Mouse (Mus musculus) cerebellum, adult (tissue): ENCODE results near the gene Trem2.
"Not testable (repeated sequence)": the region's sequence is repeated elsewhere in the genome, so short reads cannot be mapped to it uniquely, and the experiment has no call there.

ENCODE experiments used
- ATAC-seq: cut with Nextera tagmentation; 2 replicates; pipeline ENCODE4 v1.9.2; 2017; ENCODE audit warnings: mild to moderate bottlenecking, moderate library complexity, mixed read lengths; ENCODE audit not compliant: insufficient number of reproducible peaks, low FRiP score, low TSS enrichment

Trem2 gene

DNA sequence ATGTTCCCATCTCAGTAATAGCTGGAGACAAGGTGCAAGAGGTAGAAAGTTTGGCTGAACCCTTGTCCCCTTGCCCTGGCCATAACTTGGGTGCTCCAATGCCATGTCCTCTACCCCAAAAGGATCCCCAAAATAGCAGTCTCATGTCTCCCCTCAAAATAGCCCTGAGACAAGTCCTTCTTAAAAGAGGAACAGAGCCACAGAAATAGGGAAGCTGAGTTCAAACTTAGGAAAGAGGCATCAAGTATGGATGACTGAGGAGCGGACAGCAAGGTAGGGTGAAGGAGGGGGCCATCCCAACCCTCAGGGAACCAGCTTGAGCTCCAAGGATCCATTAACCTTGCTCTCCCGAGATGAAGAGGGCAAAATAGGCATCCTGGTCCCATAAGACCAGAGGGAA is 1.1 kb downstream of the Trem2 start:
- ATAC-seq: no peak

DNA sequence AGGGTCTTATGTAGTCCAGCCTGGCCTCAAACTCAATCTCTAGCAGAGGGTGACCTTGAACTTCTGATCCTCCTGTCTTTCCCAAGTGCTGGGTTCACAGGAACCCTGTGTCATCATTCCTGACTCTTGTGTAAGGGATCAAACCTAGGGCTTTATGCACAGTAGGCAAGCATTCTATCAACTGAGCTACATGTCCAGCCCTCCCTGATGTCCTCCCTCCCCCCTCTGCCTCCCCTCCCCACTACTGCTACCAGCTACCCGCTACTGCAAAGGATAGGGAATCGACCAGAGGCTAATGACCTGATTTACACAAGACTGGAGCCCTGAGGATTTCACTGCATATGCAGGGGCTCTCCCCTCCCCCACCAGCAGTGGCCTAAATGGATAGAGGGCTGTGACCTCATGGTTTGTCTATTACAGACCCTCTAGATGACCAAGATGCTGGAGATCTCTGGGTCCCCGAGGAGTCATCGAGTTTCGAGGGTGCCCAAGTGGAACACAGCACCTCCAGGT is 4.5 kb downstream of the Trem2 start:
- no peak for ATAC-seq

DNA sequence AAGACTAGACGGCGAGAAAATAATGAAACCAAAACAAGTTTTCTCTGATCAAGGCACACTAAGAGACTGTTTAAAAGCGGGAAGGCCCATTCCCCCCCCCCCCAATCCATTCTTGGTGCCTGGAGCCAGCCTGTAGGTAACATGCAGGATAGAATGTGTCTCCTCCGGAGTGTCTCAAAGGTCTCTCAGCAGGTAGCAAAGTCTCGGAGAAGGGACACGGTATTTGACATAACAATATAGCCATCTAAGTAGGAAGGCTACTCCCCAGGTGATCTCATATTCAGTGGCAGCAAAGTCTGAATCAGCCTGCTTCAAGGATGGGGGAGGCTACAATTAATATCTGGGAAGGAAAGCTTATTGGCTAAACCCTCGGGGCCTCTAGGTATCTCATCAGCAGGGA is 6.8 kb downstream of the Trem2 start:
- ATAC-seq: not testable (repeated sequence)

DNA sequence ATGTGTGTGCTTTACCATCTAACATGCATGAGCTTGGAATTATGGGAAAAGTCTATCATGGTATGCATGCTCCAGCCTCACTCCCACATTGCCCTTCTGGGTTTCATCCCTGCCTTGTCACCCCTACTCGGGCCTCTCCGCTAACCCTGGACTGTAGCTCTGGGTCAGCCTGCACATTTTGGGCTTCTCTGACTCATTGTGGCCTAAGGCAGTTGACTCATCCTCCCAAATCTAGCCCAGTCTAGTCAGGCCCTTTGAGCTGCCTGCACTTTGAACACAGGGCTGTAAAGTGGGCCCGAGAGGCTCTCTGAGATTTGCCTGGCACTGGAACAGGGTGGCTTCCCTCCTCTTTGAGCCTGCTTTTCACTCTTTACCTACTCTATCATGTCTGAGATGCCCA is 9.6 kb downstream of the Trem2 start:
- ATAC-seq: no peak

DNA sequence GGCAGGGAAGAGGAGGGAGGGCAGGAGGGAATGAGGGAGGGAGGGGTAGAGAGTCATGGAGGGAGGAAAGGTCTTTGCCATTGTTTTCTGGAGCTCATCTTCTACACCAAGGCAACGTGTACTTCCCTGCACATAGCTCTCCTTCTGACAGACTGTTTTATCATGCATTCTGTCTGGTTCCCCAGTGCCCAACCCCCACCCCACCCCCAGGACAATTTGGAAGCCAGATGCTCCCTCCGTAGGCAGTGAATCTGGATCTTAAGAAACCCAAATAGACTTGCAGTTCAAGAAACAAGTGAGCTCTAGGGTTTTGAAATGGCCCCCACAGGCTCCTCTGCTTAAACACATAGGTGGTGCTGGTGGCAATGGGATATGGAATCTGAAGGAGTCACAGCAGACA is 11.7 kb downstream of the Trem2 start:
- no peak for ATAC-seq

DNA sequence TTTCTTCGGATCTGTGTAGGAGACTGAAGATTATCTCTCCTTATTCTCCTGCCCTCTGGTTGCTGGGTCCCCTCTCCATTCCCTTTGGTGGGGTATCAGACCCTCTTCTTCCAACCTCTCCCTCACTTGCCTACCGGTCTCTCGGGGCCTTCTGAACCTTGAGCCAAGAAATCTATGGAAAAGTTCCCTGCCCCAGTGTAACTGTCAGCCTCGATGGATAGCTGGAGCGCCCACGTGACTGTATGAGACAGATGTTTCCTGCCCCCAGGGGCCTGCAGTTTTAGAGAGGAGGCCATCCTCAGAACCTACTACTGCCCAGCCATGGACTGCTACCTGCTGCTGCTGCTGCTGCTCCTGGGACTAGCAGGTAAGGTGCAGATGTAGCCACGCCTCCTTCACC is 13.4 kb downstream of the Trem2 start, which contains the start of gene Treml1:
Gene Treml1, plus strand, starts transcription at position 301 of the 400 bp plus-strand sequence.
- ATAC-seq: no peak

DNA sequence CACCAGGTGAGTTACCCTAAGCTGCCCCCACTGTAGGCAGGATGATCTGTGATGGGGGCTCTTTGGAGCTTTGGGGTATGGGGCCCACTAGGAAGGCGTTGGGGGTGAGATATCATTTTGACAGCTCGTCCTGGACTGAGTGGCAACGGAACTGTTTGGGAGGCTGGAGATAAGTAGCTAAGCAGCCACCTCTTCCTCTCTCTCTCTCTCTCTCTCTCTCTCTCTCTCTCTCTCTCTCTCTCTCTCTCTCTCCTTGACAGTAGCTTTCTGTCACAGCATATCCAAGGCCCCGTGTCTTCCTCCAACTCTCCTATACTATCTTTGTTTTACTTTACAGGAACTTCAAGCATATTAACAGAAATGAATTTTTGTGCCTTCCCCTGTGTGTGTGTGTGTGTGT is 14.3 kb downstream of the Trem2 start:
- no peak for ATAC-seq

DNA sequence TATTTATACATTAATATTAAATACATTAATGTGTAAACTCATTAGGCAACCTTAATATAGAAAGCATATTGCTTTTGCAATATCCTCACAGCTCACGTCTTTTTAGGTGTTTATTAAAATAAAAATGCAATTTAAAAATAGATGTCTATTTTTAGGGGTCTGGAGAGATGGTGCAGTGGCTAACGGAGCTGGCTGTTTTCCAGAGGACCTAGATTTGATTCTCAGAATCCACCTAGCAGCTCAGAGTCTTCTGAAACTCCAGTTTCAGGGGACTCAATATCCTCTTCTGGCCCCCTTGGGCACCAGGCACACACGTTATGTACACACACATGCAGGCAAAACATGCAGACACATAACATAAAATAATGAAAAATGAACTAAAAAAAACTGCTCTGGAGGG is 16.1 kb downstream of the Trem2 start:
- ATAC-seq: no peak

DNA sequence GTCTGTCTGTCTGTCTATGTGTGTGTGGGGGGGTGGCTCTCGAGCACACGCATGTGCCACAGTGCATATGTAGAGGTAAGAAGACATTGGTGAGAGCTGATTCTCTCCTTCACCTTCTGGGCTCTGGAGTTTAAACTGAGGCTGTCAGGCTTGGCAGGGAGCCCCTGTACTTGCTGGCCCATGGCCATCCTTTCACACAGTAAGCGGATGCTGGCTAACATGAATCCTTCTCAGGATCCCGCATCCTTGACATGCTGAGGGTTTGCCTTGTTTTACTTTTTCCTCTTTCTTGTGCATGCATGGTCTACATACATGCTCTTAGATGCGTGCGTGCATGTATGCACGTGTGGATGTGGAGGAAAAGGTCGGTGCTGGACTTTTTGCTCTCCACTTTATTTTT is 16.8 kb downstream of the Trem2 start:
- no peak for ATAC-seq

DNA sequence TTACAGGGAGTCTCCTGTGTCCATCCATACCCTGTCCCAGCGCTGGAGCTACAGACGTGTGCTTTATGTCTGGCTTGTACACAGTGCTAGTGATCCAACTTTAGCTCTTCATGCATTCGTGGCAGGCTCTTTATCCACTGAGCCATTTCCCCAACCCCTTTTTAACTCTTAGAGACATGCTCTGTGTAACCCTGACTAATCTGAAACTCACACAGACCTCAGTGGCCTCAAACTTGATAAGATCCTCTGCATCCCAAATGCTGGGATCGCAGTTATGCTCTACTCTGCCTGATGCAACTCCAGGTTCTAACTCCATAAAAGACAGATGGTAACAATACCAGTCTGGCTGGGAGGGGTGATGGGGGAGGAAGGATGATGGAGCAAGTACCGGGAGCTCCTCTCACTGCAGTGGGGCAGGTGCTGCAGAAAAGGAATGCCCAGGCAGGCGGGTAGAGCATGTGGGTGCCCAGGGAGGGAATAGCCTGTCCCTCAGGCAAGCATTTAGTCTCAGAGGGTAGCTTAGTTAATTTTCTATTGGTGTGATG is 17.3 kb downstream of the Trem2 start:
- ATAC-seq: no peak

DNA sequence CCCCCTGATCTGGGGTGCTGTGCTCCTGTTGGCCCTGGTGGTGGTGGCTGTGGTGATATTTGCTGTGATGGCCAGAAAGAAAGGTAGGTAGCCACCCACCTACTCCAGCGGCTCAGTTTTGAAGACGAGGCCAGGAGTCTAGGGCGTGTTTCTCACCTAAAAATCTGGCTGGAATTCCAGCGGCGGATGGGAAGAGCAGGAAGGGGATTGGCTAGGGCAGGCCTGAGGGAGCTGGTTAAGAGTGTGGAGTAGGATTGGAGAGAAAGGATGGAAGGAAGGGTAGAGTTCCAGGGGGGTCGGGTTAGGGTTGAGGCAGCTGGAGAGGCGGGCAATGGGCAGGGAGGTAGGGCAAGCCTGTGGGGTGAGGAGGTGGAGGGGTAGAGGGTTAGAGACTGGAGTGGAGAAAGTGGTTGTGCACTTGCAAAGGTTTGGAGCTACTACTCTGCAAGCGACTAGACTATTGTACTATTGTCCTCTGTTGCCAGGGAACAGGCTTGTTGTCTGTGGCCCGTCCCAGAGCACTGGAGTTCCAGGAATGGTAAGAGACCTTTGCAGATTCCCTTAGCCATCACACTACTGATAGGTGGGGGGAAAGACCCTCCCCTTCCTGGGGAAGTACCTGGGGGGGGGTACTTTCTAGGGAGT is 19.4 kb downstream of the Trem2 start:
- no peak for ATAC-seq

DNA sequence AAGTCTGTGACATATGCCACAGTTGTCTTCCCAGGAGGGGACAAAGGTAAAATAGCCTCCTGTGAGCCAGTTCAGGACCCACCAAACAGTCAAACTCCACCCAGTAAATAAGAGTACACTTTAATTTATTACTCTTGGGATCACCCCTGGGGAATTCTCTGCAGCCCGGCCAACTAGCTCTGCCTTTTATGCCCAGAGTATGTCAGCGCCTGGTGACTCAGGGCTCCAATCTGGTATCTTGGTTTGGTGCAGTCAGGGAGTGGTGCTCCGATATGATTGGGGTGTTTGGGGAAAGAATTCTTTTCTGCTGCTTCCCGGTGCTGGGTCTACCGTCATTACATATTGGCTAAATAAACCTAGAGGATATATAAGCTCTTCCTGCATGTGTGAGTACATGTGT is 20.6 kb downstream of the Trem2 start:
- no peak for ATAC-seq

DNA sequence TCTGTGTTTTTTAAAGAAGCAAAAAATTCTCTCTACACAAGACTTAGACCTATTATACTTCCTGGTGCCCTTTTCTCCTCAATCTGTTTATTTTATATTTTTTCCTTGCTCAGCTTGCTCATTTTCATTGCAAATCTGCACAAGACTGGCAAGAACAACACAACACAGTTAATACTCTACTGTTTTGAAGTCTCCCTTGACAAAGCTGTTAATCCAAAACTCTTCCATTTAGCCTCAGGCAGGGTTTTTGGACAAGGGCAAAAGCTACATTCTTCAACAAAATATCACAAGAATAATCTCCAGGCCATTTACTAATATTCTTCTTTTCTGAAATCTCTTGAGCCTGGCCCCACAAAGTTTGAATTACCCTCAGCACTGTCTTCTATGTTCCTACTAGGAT is 25.4 kb downstream of the Trem2 start:
- no peak for ATAC-seq

DNA sequence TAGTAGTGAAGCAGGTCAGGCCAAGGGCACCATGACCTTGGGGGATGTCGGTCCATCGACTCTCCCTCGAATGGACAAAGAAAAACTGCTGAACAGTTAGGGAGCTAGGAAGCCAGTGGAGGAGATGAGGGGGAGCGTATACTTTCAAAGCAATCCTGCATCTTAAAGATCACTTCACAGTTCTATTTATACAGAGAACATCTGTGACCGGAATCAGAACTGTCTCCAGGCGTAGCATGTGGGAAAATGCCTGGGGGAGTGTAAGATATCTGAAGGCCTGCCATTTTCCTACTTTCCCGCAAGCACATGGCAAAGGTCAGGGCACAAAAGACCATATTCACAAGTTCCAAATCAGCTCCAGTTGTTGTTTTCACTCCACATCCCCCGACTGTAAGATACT is 26.8 kb downstream of the Trem2 start:
- no peak for ATAC-seq

DNA sequence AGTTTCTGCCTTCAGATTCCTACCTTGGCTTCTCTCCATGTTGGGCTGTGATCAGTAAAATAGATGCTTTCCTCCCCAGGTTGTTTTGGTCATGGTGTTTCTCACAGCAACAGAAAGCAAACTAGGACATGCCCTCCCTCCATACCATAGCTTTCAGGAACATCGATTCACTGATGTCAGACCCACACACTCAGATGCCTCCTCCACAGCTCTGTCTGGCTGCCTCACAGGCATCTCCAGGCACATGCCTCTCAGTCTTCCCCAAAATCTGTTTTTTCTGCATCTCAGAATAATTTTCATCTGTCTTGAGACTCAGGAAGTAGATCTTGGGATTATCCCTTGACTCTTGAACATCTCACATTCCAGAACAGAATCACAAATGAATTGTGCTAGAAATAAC is 29.9 kb downstream of the Trem2 start:
- no peak for ATAC-seq

DNA sequence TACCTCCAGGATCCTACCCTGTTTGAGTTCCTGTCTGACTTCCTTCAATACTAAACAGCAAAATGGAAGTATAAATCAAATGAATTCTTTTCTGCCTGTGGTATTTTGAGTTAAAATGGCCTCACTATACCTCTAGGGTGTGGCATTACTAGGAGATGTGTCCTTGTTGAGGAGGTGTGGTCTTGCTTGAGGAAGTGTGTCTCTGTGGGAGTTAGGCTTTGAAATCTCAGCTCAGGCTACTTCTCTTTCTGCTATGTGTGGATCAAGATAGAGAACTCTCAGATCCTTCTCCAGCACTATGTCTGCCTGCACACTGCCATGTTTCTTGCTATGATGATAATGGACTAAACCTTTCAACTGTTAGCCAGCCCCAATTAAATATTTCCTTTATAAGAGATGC is 32.8 kb downstream of the Trem2 start:
- ATAC-seq: no peak

DNA sequence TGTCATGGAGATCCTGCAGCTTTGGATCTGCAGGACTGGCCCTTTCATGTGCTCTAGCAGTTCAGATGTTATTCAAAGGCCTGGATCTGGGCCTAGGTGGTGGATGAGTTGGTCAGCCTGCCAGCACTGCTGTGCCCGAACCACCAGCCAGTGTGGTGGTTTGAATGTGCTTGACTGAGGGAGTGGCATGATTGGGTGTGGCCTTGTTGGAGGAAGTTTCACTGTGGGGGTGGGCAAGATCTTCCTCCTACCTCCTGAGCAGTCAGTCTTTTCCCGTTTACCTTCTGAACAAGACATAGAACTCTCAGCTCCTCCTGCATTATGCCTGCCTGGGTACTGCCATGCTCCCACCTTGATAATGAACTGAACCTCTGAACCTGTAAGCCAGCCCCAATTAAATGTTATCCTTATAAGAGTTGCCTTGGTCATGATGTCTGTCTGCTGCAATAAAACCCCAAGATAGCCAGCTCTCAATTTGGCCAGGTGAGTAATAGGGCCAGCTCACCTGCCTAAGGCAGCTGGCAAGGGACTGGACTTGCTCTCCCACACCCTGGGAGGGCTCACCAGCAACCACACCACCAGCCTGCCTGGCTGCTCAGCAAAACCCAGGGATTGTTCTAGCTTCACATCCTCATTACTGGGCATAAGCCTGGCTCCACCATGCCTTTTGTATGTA is 39.7 kb downstream of the Trem2 start:
- ATAC-seq: no peak

DNA sequence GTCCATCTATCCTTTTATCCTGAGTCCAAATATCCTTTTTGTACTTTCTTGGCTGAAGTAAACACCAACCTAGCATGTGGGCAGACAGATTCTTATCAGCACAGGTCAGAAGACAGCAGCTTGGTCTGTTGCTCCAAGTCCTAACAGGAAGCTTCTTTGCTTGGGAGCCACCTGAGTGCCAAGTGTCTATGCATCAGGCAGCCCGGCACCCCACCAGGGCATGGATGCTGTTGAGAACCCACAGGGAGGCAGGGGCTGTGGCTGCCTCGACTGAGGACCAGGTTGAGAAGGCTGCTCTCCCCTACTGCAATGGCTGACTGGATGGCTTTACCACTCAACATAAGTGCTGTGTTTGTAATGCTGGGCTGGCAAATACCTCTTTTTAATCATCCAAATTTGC is 42.5 kb downstream of the Trem2 start:
- no peak for ATAC-seq

DNA sequence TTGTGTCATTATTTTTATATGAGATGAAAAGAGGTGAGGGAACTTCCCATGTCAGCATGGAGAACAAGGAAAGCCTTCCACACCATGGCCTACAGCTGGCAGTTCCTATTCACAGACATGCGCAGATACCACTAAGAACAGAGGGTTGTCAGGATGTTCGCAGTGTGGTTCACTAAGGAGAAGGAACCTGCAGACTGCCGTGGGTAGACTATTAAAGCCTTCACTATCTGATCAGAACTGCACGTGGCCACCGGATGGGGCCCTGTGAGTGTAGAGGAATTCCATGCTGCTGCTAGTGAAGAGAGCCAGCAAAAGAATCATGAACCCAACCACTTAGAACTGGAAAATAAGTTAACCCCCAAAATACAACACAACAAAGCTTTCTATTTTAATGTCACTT is 43.2 kb downstream of the Trem2 start:
- ATAC-seq: no peak

DNA sequence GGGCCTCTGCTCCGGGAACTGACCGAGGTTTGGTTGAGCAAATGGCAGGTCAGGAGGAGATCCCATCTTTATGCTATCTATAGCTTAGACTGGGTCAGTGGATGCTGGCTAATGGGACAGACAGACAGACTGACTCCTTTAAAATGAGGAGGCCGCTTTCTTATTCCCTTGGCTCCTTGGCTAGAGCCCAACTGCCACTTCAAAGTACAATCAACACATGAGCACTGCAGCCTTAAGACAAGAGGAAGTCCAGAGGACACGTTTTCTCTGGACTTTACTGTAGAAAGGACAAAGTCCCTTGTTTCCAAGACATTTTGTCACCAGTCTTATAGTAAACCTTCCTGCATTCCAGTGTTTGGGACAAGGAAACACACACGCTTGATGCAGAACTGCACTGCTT is 45.2 kb downstream of the Trem2 start:
- ATAC-seq: no peak

DNA sequence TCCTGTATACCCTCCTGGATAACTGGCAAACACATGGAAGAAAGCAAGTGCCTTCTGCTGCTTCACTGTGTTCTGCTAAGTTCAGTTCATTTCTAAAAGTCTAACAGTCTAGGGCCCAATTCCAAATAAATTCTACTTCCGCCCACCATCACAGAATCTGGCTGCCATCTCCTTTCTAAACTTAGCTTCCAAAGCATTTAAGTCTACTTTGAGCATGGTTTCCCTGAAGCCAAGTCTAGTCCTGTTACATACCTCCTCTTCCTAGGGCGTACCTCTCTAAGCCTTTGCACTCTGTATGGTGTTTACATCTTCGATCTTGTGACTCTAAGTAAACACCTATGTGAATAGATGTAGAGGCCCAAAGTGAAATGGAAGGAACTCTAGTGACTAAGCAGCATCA is 46.4 kb downstream of the Trem2 start:
- ATAC-seq: no peak

DNA sequence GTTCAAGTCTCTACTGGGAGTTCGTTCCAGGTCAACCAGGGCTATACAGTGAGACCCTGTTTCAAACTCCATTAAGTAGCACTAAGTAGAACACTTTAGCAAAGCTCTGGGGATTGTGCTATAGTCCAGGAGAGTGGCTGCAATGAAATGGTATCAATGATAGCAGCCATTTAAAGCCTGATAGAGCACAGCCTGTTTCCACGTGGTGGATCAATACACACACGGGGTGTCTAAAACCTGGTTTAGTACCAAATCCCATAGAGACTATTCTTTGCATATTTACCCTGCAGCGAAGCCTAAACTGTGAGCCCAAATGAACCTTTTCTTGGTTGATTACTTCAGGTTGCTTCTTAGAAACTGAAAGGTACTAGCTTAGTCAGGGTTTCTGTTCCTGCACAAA is 55.5 kb downstream of the Trem2 start:
- no peak for ATAC-seq
